Mouse (Mus musculus) liver, adult 2 months (tissue): ENCODE data around the gene Nol10. TPM values are rescaled to one million over a fixed set of nuclear protein-coding genes. Genes with fewer than 3 reads are reported as not detected.

Experiments used
- DNase-seq: peaks from one replicate; pipeline ENCODE4 v3.0.0-alpha.2; 2011; ENCODE audit warnings: low read depth, low spot score; ENCODE audit errors: extremely low read depth
- H3K27ac ChIP-seq: fragments of 200-500 bp; replicated peaks from 2 replicates; pipeline ENCODE4 v1.5.1; 2012; ENCODE audit warnings: low read depth, mild to moderate bottlenecking, control low read depth, inconsistent platforms, low read length; ENCODE audit not compliant: insufficient read depth
- H3K27me3 ChIP-seq: fragments of 200-500 bp; 2 replicates; pipeline ENCODE4 v1.6.1; 2012; ENCODE audit warnings: mild to moderate bottlenecking, moderate library complexity, low read length, inconsistent platforms; ENCODE audit not compliant: control insufficient read depth, insufficient read depth
- H3K36me3 ChIP-seq: fragments of 200-500 bp; 2 replicates; pipeline ENCODE4 v1.6.1; 2012; ENCODE audit warnings: low read length, inconsistent platforms; ENCODE audit not compliant: control insufficient read depth, insufficient read depth
- H3K4me1 ChIP-seq: fragments of 200-500 bp; 2 replicates; pipeline ENCODE4 v1.6.1; 2011; ENCODE audit warnings: low read length; ENCODE audit not compliant: control insufficient read depth, insufficient read depth
- H3K4me3 ChIP-seq: fragments of 200-500 bp; 2 replicates; pipeline ENCODE4 v1.5.1; 2011; ENCODE audit warnings: low read depth, mild to moderate bottlenecking, control low read depth, low read length, moderate library complexity; ENCODE audit not compliant: insufficient read depth
- H3K79me2 ChIP-seq: fragments of 200-500 bp; 2 replicates; pipeline ENCODE4 v1.6.1; 2012; ENCODE audit warnings: inconsistent platforms, mild to moderate bottlenecking, low read length, moderate library complexity; ENCODE audit not compliant: control insufficient read depth, insufficient read depth
- H3K9ac ChIP-seq: fragments of 200-500 bp; 2 replicates; pipeline ENCODE4 v1.6.1; 2012; ENCODE audit warnings: low read depth, mild to moderate bottlenecking, control low read depth, inconsistent platforms, low read length
- CTCF ChIP-seq: fragments of 200-500 bp; IDR thresholded peaks from 2 replicates; pipeline ENCODE4 v1.5.1; 2011; ENCODE audit warnings: low read depth, low read length, control low read depth
- POLR2A ChIP-seq: fragments of 200-500 bp; IDR thresholded peaks from 2 replicates; pipeline ENCODE4 v1.6.1; 2011; ENCODE audit warnings: low read length, control low read depth; ENCODE audit not compliant: insufficient read depth; ENCODE audit errors: extremely low read depth
- WGBS: fragments of 180-500 bp; shearing (Covaris S2); methylation state at CpG from one replicate; pipeline ENCODE4 v1.1.7; 2018; 5-methylcytosine and 5-hydroxymethylcytosine counted together
- polyA plus RNA-seq: library from polyadenylated mRNA; depleted of rRNA; stranded (reverse); fragments of >200 nt; gene quantifications from 2 replicates; pipeline ENCODE4 v1.2.3, GENCODE M21; 2012; rRNA removed
- total RNA-seq: library from RNA; depleted of rRNA; stranded (reverse); fragments of >200 nt; gene quantifications from 2 replicates; pipeline ENCODE4 v1.2.3, GENCODE M21; 2014; rRNA removed

The Nol10 gene
- 1.3 and 1.8 TPM in 2 replicates for total RNA-seq
- polyA plus RNA-seq, result 1.8 and 2.3 TPM in 2 replicates

DNA sequence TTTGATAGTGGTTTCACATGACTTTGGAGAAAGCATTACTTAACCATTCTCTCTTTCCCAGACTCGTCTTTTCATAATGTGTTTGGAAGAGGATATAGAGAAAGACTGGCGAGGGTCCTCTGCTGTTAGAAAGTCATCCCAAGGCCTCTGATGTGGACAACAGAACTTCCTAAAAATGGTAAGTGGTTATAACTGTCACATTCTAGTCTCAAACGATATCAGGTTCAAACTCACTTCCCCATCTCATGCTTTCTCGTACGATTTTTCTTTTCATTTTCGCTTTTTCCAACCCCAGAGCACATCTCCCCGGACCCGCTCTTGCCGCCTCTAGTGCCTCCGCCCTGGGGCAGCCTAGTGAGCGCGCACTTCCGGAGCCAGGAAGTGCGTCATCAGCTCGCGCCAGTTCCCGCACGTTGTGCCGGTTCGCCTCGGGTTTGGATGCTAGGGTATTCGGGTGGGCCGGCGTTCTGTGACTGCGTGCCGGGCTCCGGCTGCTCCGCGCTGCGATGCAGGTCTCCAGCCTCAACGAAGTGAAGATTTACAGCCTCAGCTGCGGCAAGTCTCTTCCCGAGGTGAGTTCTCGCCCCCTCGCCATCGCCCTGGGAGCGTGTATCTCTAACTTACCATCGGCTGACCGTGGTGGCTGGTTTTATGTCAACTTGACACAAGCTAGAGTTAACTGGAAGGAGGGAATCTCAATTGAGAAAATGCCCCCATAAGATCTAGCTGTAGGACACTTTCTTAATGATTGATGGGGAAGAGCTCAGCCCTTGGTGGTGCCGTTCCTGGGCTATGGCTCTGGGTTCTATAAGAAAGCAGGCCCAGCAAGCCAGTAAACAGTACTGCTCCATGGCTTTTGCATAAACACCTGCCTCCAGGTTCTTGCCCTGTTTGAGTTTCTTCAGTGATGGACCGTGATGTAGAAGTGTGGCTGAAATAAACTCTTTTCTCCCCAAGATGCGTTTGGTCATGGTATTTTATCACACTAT is at the start of gene Nol10:
Gene Nol10 (plus strand): TSS at position 411 of the 989 bp plus-strand sequence.
- Histone ChIP-seq H3K9ac (peak within 1 kb of the TSS; percentile 88), H3K4me1 (peaks cover 7% of the 10 kb centered on the region; the same call in 1 of the 2 replicates), H3K79me2 (peaks cover 5% of the 10 kb centered on the region; the same call in 1 of the 2 replicates), H3K36me3 (peaks cover 6% of the 10 kb centered on the region), H3K27me3 (no peaks in the 10 kb centered on the region), H3K27ac (no peak within 1 kb of the TSS), H3K4me3 (peak within 1 kb of the TSS; percentile 94)
- under 1% methylated on average over 42 of the region's 42 CpGs for WGBS
- peak; percentile 72 for DNase-seq
- TF ChIP-seq CTCF (no peak), POLR2A (peak; percentile 72)

DNA sequence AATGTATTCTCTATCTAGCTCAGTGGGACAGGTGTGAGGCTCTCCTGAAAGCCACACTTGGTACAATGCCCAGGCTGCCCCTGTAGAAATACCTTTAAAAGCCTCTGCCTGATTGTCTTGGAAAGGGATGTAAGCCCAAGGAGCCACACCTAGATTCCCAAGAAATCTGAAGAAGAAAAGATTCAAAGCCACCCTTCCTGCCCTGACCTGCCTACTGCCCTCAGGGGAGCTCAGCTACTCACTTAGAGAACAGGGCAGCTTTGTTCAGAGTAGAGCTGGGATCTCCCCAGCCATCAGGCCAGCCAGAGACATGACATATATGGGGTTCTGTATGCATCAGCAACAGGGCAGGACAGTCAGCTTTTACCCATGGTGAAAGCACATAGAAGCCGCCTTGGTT is 48.4 kb upstream of the Nol10 start:
- Histone ChIP-seq H3K9ac (no peak overlapping the region), H3K27ac (no peak overlapping the region), H3K27me3 (no peaks in the 10 kb centered on the region), H3K4me3 (no peak overlapping the region), H3K4me1 (no peaks in the 10 kb centered on the region), H3K79me2 (no peaks in the 10 kb centered on the region), H3K36me3 (no peaks in the 10 kb centered on the region)
- no peak for DNase-seq
- WGBS, result 81% methylated on average over 1 of the region's 1 CpGs
- no peak for TF ChIP-seq POLR2A

DNA sequence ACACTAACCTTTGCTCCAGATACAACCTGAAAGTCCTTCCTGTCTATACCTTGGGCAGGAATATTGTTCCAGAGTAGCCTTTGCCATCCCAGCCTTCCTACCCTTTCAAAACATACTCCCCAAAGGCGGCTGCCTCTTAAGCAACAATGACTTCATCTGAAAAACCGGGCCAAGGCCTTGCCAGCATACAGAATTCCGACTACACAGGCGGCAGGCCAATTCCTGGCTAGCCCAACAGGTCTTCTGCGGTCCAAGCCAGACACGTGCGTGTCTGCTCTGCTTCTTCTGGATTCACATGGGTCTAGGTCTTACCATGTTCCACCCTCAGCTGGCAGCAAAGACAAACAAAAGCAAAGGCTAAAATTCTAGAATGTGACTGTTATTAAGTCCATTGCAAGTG is 42.8 kb upstream of the Nol10 start:
- Histone ChIP-seq H3K9ac (no peak overlapping the region), H3K79me2 (no peaks in the 10 kb centered on the region), H3K27me3 (no peaks in the 10 kb centered on the region), H3K4me1 (no peaks in the 10 kb centered on the region), H3K27ac (no peak overlapping the region), H3K4me3 (no peak overlapping the region), H3K36me3 (no peaks in the 10 kb centered on the region)
- WGBS, result 76% methylated on average over 7 of the region's 7 CpGs
- TF ChIP-seq POLR2A, result no peak
- TF ChIP-seq CTCF, result no peak
- DNase-seq, result no peak

DNA sequence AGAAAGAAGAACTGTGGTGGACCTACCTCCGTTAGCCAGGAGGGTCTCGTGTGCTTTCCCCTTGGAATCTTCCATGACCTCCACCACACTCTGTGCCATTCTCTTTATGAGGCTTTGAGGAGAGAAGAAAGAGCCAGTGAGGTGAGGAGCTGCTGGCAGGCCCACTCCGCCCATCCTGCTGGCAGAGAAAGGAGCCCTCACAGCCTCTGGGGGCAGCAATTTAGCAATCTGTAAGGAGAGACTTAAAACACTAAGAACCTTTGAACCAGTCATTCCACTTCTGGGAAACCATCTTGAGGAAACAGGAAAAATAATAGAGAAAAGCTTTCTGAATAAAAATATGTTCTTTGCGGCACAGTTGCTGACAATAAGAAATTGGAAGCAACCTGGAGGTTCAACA is 40.0 kb upstream of the Nol10 start:
- no peak for DNase-seq

DNA sequence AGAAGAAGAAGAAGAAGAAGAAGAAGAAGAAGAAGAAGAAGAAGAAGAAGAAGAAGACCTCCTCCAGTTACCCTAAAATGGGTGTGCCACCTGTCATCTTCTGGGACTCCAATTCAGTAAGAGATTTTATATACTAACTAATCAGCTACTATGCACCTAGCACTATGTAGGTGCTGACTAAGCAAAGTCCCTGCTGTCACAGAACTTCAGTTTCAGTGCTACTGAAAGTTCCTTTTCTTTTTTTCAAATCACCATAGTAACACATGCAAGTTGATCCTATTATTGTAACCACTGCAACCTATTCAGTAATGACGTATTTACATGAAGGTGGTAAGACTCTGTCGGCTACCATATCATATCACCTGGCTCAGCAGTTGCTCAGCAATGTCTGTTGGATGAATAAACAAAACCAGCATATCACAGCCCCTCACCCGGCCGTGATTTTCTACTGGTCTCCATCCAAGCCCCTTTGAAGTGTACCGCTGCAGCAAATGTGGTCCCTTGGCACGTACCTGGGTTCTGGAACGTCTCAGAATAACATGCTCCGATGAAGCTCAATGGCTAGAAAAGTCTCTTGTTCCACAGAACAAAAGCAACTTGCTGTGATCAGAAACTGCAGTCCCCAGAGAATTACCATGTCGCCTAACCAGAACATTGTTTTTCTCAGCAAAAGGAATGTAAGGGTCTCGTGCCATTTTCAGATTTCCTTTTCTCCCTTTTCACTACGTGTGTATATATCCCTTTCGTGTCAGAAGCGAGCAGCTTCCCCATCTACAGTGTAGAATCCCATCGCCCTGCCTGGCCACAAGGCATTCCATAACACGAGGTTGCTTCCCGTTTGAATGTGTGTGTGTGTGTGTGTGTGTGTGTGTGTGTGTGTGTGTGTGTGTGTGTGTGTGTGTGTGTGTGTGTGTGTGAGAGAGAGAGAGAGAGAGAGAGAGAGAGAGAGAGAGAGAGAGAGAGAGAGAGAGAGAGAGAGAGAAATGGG is 37.1 kb upstream of the Nol10 start:
- Histone ChIP-seq H3K79me2 (no peaks in the 10 kb centered on the region), H3K9ac (no peak overlapping the region), H3K4me1 (no peaks in the 10 kb centered on the region), H3K27me3 (no peaks in the 10 kb centered on the region), H3K27ac (no peak overlapping the region), H3K36me3 (no peaks in the 10 kb centered on the region), H3K4me3 (no peak overlapping the region)
- TF ChIP-seq CTCF (no peak), POLR2A (no peak)
- WGBS, result 69% methylated on average over 16 of the region's 16 CpGs
- no peak for DNase-seq

More for the DNA sequence above, 40.0 kb upstream of the Nol10 start:
- Histone ChIP-seq H3K27ac (no peak overlapping the region), H3K27me3 (no peaks in the 10 kb centered on the region), H3K79me2 (no peaks in the 10 kb centered on the region), H3K4me3 (no peak overlapping the region), H3K4me1 (no peaks in the 10 kb centered on the region), H3K9ac (no peak overlapping the region), H3K36me3 (no peaks in the 10 kb centered on the region)
- TF ChIP-seq POLR2A (no peak), CTCF (no peak)
- WGBS, result 67% methylated on average over 4 of the region's 4 CpGs
